Mouse (Mus musculus) A20 (cell line): ENCODE results near the gene Klhdc2.

ENCODE experiments used
- DNase-seq: peaks from one replicate; pipeline ENCODE4 v3.0.0-alpha.2; 2011; ENCODE audit warnings: low read depth, low spot score

Gene Klhdc2

GRCm38 (mm10) chr12:69296511-69297410 is at the start of gene Klhdc2:
Klhdc2 (plus strand) TSS chr12:69296681.
- DNase-seq, result peak; percentile 92

- no peak for DNase-seq
Measured at GRCm38 (mm10) chr12:69249766-69250165, 46.7 kb upstream of the Klhdc2 start.

GRCm38 (mm10) chr12:69250756-69251155 is 45.7 kb upstream of the Klhdc2 start:
- DNase-seq, result no peak

GRCm38 (mm10) chr12:69253806-69254205 is 42.7 kb upstream of the Klhdc2 start:
- no peak for DNase-seq

- DNase-seq, result no peak
Measured at GRCm38 (mm10) chr12:69257836-69258235, 38.6 kb upstream of the Klhdc2 start.

GRCm38 (mm10) chr12:69262251-69262650 is 34.2 kb upstream of the Klhdc2 start:
- no peak for DNase-seq

GRCm38 (mm10) chr12:69265031-69265430 is 31.4 kb upstream of the Klhdc2 start:
- DNase-seq, result no peak

GRCm38 (mm10) chr12:69267956-69268632 is 28.4 kb upstream of the Klhdc2 start:
- no peak for DNase-seq

- DNase-seq, result no peak
Measured at GRCm38 (mm10) chr12:69268956-69269355, 27.5 kb upstream of the Klhdc2 start.

GRCm38 (mm10) chr12:69279931-69280469 is 16.5 kb upstream of the Klhdc2 start:
- no peak for DNase-seq

- no peak for DNase-seq
Measured at GRCm38 (mm10) chr12:69280915-69281314, 15.6 kb upstream of the Klhdc2 start.

- DNase-seq, result no peak
Measured at GRCm38 (mm10) chr12:69283146-69283545, 13.3 kb upstream of the Klhdc2 start.

- peak; percentile 65 for DNase-seq
Measured at GRCm38 (mm10) chr12:69287535-69287934, 8.9 kb upstream of the Klhdc2 start.

- no peak for DNase-seq
Measured at GRCm38 (mm10) chr12:69288699-69289098, 7.8 kb upstream of the Klhdc2 start.

- no peak for DNase-seq
Measured at GRCm38 (mm10) chr12:69292401-69292800, 4.1 kb upstream of the Klhdc2 start.

GRCm38 (mm10) chr12:69293815-69294214 is 2.7 kb upstream of the Klhdc2 start:
- no peak for DNase-seq

GRCm38 (mm10) chr12:69294936-69295335 is 1.5 kb upstream of the Klhdc2 start:
- no peak for DNase-seq

- peak; percentile 27 for DNase-seq
Measured at GRCm38 (mm10) chr12:69295651-69296050, 830 bp upstream of the Klhdc2 start.

GRCm38 (mm10) chr12:69297411-69298150 is 1.1 kb downstream of the Klhdc2 start:
- DNase-seq, result no peak

- no peak for DNase-seq
Measured at GRCm38 (mm10) chr12:69298281-69298680, 1.8 kb downstream of the Klhdc2 start.

GRCm38 (mm10) chr12:69299231-69299630 is 2.8 kb downstream of the Klhdc2 start:
- no peak for DNase-seq

- no peak for DNase-seq
Measured at GRCm38 (mm10) chr12:69299831-69300230, 3.4 kb downstream of the Klhdc2 start.
